Mouse (Mus musculus) heart, embryonic 15.5 days (tissue): Measurements from ENCODE around the gene Aqp3. TPM values are rescaled to one million over a fixed set of nuclear protein-coding genes. Genes with fewer than 3 reads are reported as not detected.
A peak's percentile ranks its signal among the peaks of the same experiment; 100 is the strongest.

ENCODE experiments used
- ATAC-seq: fragments of 200-750 bp; cut with Nextera tagmentation; replicated peaks from 2 replicates; pipeline ENCODE4 v1.8.0; 2017; ENCODE audit warnings: low read depth, moderate TSS enrichment; ENCODE audit not compliant: insufficient number of reproducible peaks, insufficient read depth, low FRiP score
- H3K27ac ChIP-seq: fragments of 300-500 bp; sonication (generic); 2 replicates; pipeline ENCODE4 v1.5.1; 2015; ENCODE audit warnings: mild to moderate bottlenecking, inconsistent platforms
- H3K27me3 ChIP-seq: fragments of 300-500 bp; sonication (generic); 2 replicates; pipeline ENCODE4 v1.6.1; 2015; ENCODE audit warnings: inconsistent platforms
- H3K36me3 ChIP-seq: fragments of 300-500 bp; sonication (generic); 2 replicates; pipeline ENCODE4 v1.6.1; 2015; ENCODE audit warnings: mild to moderate bottlenecking, inconsistent platforms
- H3K4me1 ChIP-seq: fragments of 300-500 bp; sonication (generic); replicated peaks from 2 replicates; pipeline ENCODE4 v1.6.1; 2015; ENCODE audit warnings: inconsistent platforms
- H3K4me2 ChIP-seq: fragments of 300-500 bp; sonication (generic); 2 replicates; pipeline ENCODE4 v1.6.1; 2015; ENCODE audit warnings: inconsistent platforms, mild to moderate bottlenecking, moderate library complexity
- H3K4me3 ChIP-seq: fragments of 300-500 bp; sonication (generic); 2 replicates; pipeline ENCODE4 v1.5.1; 2015; ENCODE audit warnings: mild to moderate bottlenecking, inconsistent platforms
- H3K9ac ChIP-seq: fragments of 300-500 bp; sonication (generic); 2 replicates; pipeline ENCODE4 v1.6.1; 2015; ENCODE audit warnings: mild to moderate bottlenecking, inconsistent platforms
- H3K9me3 ChIP-seq: fragments of 300-500 bp; sonication (generic); replicated peaks from 2 replicates; pipeline ENCODE4 v1.6.1; 2016; ENCODE audit warnings: inconsistent platforms
- WGBS: fragments of 180-500 bp; shearing (Covaris S2); methylation state at CpG from one replicate; pipeline ENCODE4 v1.1.7; 2015; ENCODE audit warnings: mixed read lengths; 5-methylcytosine and 5-hydroxymethylcytosine counted together
- polyA plus RNA-seq: library from polyadenylated mRNA; unstranded; fragments of >200 nt; fragmentation: Nextera tagmentation; extraction: Ambion mirVana; gene quantifications from 2 replicates; pipeline ENCODE4 v1.2.1, GENCODE M21; 2015

Gene Aqp3
- polyA plus RNA-seq, 1 experiment from 2014 or later, result 0.49 TPM

GRCm38 (mm10) chr4:41098577-41098951, 581 bp upstream of the Aqp3 start:
- peak overlapping the region; percentile 45; the same call in 1 of the 2 replicates for H3K9ac ChIP-seq
- no peak overlapping the region for H3K27ac ChIP-seq
- no peaks in the 10 kb centered on the region for H3K36me3 ChIP-seq
- 12% methylated on average over 11 of the region's 11 CpGs for WGBS
- peaks cover 41% of the 10 kb centered on the region for H3K4me1 ChIP-seq
- peaks cover 20% of the 10 kb centered on the region for H3K27me3 ChIP-seq
- no peaks in the 10 kb centered on the region for H3K9me3 ChIP-seq
- peak overlapping the region; percentile 50 for H3K4me3 ChIP-seq
- no peak for ATAC-seq
- H3K4me2 ChIP-seq, result peak overlapping the region; percentile 90

GRCm38 (mm10) chr4:41097381-41097780, 602 bp downstream of the Aqp3 start:
- H3K9ac ChIP-seq, result no peak overlapping the region
- ATAC-seq, result no peak

GRCm38 (mm10) chr4:41096794-41097193, 1.2 kb downstream of the Aqp3 start:
- no peak for ATAC-seq
- no peak overlapping the region for H3K4me3 ChIP-seq
- peaks cover 20% of the 10 kb centered on the region for H3K27me3 ChIP-seq
- H3K9me3 ChIP-seq, result no peaks in the 10 kb centered on the region
- peaks cover 41% of the 10 kb centered on the region for H3K4me1 ChIP-seq
- no peak overlapping the region for H3K9ac ChIP-seq
- H3K4me2 ChIP-seq, result no peak overlapping the region
- WGBS, result 75% methylated on average over 5 of the region's 5 CpGs
- H3K27ac ChIP-seq, result no peak overlapping the region
- no peaks in the 10 kb centered on the region for H3K36me3 ChIP-seq

More at GRCm38 (mm10) chr4:41097381-41097780, 602 bp downstream of the Aqp3 start:
- Histone ChIP-seq H3K27ac (no peak overlapping the region), H3K4me2 (peak overlapping the region; percentile 90; the same call in 1 of the 2 replicates), H3K36me3 (no peaks in the 10 kb centered on the region), H3K4me3 (0 out of 2 replicates have a peak overlapping the region, but pooled peaks have one; percentile 50), H3K27me3 (peaks cover 20% of the 10 kb centered on the region), H3K9me3 (no peaks in the 10 kb centered on the region), H3K4me1 (peaks cover 41% of the 10 kb centered on the region)
- 70% methylated on average over 13 of the region's 13 CpGs for WGBS

- 41% methylated on average over 8 of the region's 8 CpGs for WGBS
These were observed 1.8 kb downstream of the Aqp3 start for GRCm38 (mm10) chr4:41096169-41096568.

GRCm38 (mm10) chr4:41094361-41094760, 3.6 kb downstream of the Aqp3 start:
- Histone ChIP-seq H3K36me3 (no peaks in the 10 kb centered on the region), H3K27ac (no peak overlapping the region; the same call in 1 of the 2 replicates), H3K4me2 (peak overlapping the region; percentile 14), H3K4me1 (peaks cover 41% of the 10 kb centered on the region), H3K9me3 (no peaks in the 10 kb centered on the region), H3K4me3 (no peak overlapping the region), H3K27me3 (peaks cover 17% of the 10 kb centered on the region), H3K9ac (no peak overlapping the region)
- ATAC-seq, result peak; percentile 61
- 20% methylated on average over 9 of the region's 9 CpGs for WGBS

More at GRCm38 (mm10) chr4:41096169-41096568, 1.8 kb downstream of the Aqp3 start:
- H3K27me3 ChIP-seq, result peaks cover 20% of the 10 kb centered on the region
- H3K9me3 ChIP-seq, result no peaks in the 10 kb centered on the region
- H3K36me3 ChIP-seq, result no peaks in the 10 kb centered on the region
- ATAC-seq, result no peak
- no peak overlapping the region for H3K9ac ChIP-seq
- peaks cover 41% of the 10 kb centered on the region for H3K4me1 ChIP-seq
- no peak overlapping the region for H3K27ac ChIP-seq
- no peak overlapping the region for H3K4me2 ChIP-seq
- H3K4me3 ChIP-seq, result no peak overlapping the region

GRCm38 (mm10) chr4:41092958-41093357, 5.0 kb downstream of the Aqp3 start:
- Histone ChIP-seq H3K9me3 (no peaks in the 10 kb centered on the region), H3K27me3 (peaks cover 11% of the 10 kb centered on the region; the same call in 1 of the 2 replicates), H3K4me1 (peaks cover 33% of the 10 kb centered on the region), H3K4me3 (no peak overlapping the region), H3K27ac (no peak overlapping the region), H3K4me2 (no peak overlapping the region), H3K36me3 (no peaks in the 10 kb centered on the region), H3K9ac (no peak overlapping the region)
- WGBS, result 30% methylated on average over 1 of the region's 1 CpGs
- no peak for ATAC-seq

- Histone ChIP-seq H3K4me2 (no peak overlapping the region), H3K4me3 (no peak overlapping the region), H3K27me3 (no peaks in the 10 kb centered on the region), H3K9me3 (no peaks in the 10 kb centered on the region), H3K27ac (no peak overlapping the region), H3K36me3 (no peaks in the 10 kb centered on the region), H3K4me1 (peaks cover 17% of the 10 kb centered on the region), H3K9ac (no peak overlapping the region)
- 39% methylated on average over 3 of the region's 3 CpGs for WGBS
- no peak for ATAC-seq
These were observed 6.6 kb downstream of the Aqp3 start for GRCm38 (mm10) chr4:41091391-41091790.

- Histone ChIP-seq H3K27ac (no peak overlapping the region), H3K36me3 (no peaks in the 10 kb centered on the region), H3K27me3 (no peaks in the 10 kb centered on the region), H3K9me3 (no peaks in the 10 kb centered on the region), H3K9ac (no peak overlapping the region), H3K4me3 (no peak overlapping the region), H3K4me2 (no peak overlapping the region), H3K4me1 (peaks cover 7% of the 10 kb centered on the region)
- 59% methylated on average over 2 of the region's 2 CpGs for WGBS
- ATAC-seq, result no peak
These were observed 8.3 kb downstream of the Aqp3 start for GRCm38 (mm10) chr4:41089705-41090104.

- WGBS, result 74% methylated on average over 4 of the region's 4 CpGs
- Histone ChIP-seq H3K9ac (no peak overlapping the region), H3K4me1 (peaks cover 1% of the 10 kb centered on the region), H3K27ac (no peak overlapping the region), H3K9me3 (no peaks in the 10 kb centered on the region), H3K27me3 (no peaks in the 10 kb centered on the region), H3K36me3 (no peaks in the 10 kb centered on the region), H3K4me2 (no peak overlapping the region), H3K4me3 (no peak overlapping the region)
- no peak for ATAC-seq
These were observed 8.8 kb downstream of the Aqp3 start for GRCm38 (mm10) chr4:41089189-41089588.

GRCm38 (mm10) chr4:41087459-41088298, 10.3 kb downstream of the Aqp3 start:
- H3K4me2 ChIP-seq, result no peak overlapping the region
- ATAC-seq, result no peak
- WGBS, result 67% methylated on average over 16 of the region's 16 CpGs

GRCm38 (mm10) chr4:41086947-41087346, 11.0 kb downstream of the Aqp3 start:
- H3K4me1 ChIP-seq, result no peaks in the 10 kb centered on the region
- H3K9me3 ChIP-seq, result no peaks in the 10 kb centered on the region
- no peaks in the 10 kb centered on the region for H3K27me3 ChIP-seq
- H3K4me3 ChIP-seq, result no peak overlapping the region
- 72% methylated on average over 9 of the region's 9 CpGs for WGBS
- H3K4me2 ChIP-seq, result no peak overlapping the region
- no peak overlapping the region for H3K9ac ChIP-seq
- H3K36me3 ChIP-seq, result no peaks in the 10 kb centered on the region
- ATAC-seq, result no peak
- no peak overlapping the region for H3K27ac ChIP-seq

More at GRCm38 (mm10) chr4:41087459-41088298, 10.3 kb downstream of the Aqp3 start:
- Histone ChIP-seq H3K9me3 (no peaks in the 10 kb centered on the region), H3K4me3 (no peak overlapping the region), H3K4me1 (no peaks in the 10 kb centered on the region), H3K9ac (no peak overlapping the region), H3K27ac (no peak overlapping the region), H3K36me3 (no peaks in the 10 kb centered on the region), H3K27me3 (no peaks in the 10 kb centered on the region)

- 83% methylated on average over 4 of the region's 4 CpGs for WGBS
- H3K36me3 ChIP-seq, result no peaks in the 10 kb centered on the region
- no peaks in the 10 kb centered on the region for H3K27me3 ChIP-seq
- no peak for ATAC-seq
- no peak overlapping the region for H3K4me3 ChIP-seq
- H3K9me3 ChIP-seq, result no peaks in the 10 kb centered on the region
- H3K4me1 ChIP-seq, result no peaks in the 10 kb centered on the region
- H3K9ac ChIP-seq, result no peak overlapping the region
- H3K4me2 ChIP-seq, result no peak overlapping the region
- no peak overlapping the region for H3K27ac ChIP-seq
These were observed 13.2 kb downstream of the Aqp3 start for GRCm38 (mm10) chr4:41084819-41085218.
